Mouse (Mus musculus): Measurements from ENCODE around the gene Emg1. TPM values are rescaled to one million over a fixed set of nuclear protein-coding genes. Genes with fewer than 3 reads are reported as not detected.

The Emg1 gene
- polyA plus RNA-seq, 1 experiment from 2014 or later = 368 TPM

DNA sequence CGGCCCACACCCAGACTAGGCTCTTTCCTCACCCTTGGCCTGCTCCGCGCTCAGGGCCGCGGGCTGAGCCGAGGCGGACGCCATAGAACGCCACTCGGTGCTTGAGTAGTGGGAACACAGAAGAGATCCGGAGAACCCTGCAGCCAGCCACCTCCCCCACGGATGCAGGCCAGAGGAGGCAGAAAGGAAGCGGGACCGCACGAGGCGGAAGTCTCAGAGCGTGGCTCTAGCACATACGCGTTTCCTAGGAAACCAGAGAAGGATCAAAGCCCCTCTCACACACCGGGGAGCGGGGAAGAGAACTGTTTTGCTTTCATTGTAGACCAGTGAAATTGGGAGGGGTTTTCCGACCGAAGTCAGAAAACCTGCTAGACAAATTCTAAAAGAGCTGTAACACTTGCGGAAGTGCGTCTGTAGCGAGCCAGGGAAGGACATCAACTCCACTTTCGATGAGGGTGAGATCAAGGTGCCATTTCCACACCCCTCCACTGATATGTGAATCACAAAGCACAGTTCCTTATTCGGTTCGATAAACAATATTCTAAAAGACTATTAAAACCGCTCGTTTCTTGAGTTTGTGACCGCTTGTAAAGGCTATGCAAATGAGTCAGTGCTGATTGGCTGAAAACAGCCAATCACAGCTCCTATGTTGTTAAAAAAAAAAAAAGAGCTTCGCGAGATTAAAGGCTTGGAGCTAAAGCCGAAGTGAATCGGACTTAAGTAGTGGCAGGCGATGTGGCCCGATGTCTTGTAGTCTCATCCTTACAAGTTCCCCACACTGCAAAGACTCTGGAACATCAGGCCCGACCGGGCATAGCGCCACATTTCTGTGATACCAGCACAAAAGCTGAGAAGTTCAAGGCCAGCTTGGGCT is 29.1 kb upstream of the Emg1 start, which contains the start of gene Grcc10:
Gene Grcc10, minus strand, starts transcription at position 487 of the 874 bp plus-strand sequence.
- peak; percentile 97 for DNase-seq (ENCODE audit: low spot score)

- peak; percentile 74 for DNase-seq (ENCODE audit: low spot score)
Observed at GRCm38 (mm10) chr6:124740211-124740887, 28.4 kb upstream of the Emg1 start.

DNA sequence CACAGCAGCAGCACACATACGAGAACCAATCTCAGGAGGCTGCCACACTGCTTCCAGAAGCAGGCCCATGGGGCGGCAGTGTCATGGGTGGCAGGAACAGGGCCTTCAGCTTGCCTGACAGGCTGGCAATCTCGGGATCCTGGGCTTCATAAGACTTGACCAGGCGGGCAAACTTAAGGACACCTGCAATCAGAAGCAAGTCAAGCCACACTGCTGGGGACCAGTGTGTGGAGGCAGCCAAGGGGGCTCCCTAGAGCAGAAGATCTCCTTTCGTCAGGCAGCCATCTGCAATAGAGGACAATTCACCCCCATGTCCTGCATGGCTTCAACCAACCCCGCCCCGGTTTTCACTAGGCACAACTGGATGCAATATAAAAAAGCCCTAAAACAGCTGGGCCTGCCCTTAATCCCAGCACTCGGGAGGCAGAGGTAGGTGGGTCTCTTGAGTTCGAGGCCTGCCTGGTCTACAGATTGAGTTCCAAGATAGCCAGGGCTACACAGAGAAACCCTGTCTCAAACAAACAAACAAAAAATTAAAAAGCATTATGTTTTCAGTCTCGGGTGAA is 27.3 kb upstream of the Emg1 start:
- no peak for DNase-seq (ENCODE audit: low spot score)

GRCm38 (mm10) chr6:124738511-124739023 is 26.6 kb upstream of the Emg1 start, which contains the start of gene Ptpn6:
Gene Ptpn6, minus strand, starts transcription at chr6:124738714.
- peak; percentile 45 for DNase-seq (ENCODE audit: low spot score)

GRCm38 (mm10) chr6:124737040-124737439 is 25.1 kb upstream of the Emg1 start:
- no peak for DNase-seq (ENCODE audit: low spot score)

- no peak for DNase-seq (ENCODE audit: low spot score)
Observed at GRCm38 (mm10) chr6:124734417-124734816, 22.4 kb upstream of the Emg1 start.

GRCm38 (mm10) chr6:124732476-124733370 is 20.7 kb upstream of the Emg1 start:
- peak; percentile 80 for DNase-seq (ENCODE audit: low spot score)

GRCm38 (mm10) chr6:124731038-124731437 is 19.1 kb upstream of the Emg1 start:
- no peak for DNase-seq (ENCODE audit: low spot score)

DNA sequence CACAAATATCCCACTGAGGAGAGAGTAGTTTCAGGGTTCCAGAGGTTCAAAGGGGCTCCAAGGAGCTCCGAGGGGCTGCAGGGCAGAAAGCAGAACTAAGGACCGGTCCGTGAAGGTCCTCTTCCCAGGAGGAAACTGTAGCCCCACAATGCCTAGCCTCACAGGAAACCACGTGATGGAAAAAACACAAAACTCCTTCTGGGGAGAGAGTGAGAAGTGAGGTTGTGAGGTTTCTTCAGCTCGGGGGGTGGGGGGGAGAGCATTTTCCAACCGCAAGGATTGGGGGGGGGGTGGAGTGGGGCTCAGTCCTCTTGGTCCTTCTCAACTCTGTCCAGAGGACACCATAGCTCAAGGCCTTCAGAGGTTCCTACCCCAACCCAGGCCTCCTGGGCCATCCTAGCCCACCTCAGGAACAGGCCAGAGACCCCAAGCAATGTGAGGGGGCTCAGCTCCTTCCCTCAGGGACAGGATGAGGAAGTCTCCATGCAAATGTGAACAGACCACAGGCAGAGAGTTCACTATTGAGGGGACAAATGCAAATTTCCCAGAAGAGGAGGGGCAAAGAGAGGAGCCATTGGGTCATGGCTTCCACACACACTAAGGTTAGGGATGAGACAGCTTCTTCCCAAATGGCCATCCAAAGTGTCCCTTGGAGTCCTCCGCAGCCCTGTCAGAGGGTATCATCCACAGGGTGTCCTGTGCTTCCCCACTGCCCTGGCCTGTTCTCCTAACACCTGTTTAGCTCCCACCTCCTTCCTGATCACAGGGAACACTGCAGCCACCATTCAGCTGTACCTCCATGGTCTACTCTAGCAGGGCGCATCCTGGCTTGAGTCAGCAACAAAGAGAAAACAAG is 18.1 kb upstream of the Emg1 start:
- DNase-seq (ENCODE audit: low spot score) = peak; percentile 62

DNA sequence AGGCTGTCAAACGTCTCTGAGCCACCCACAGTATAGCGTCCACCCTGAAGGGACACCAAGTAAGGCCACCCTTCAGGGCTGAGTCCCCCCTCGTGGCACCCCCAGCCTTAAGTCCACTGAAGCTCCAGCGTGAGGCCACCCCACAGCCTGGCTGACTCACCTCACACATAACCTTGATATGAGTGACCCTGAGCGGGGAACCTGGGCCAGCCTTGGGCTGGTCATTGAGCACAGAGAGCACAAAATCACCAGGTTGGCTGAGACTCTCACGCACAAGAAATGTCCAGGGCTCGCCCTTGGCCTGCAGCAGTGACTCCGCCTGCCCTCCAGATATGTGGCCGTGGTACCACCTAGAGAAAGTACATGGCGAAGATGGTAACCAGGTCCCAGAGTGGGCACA is 16.6 kb upstream of the Emg1 start:
- no peak for DNase-seq (ENCODE audit: low spot score)

GRCm38 (mm10) chr6:124724472-124724871 is 12.5 kb upstream of the Emg1 start:
- no peak for DNase-seq (ENCODE audit: low spot score)

DNA sequence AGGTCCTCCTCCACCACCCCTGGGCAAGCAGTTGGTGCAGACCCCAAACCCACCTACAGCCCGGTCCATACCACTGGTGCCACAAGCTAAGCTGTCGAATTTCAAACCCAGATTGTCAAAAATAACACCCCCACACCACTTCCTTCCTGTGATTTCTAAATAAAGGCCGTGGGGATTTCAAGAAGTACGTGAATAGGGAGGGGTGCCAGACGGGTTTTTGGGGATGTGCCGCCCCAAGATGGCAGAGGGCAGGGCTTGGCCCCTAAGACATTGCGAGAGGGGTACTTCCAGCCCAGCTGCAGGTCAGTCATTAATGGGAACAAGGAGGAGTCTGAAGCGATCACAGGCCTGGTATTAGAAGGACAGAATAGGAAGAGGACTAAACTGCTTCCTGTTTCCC is 11.6 kb upstream of the Emg1 start:
- no peak for DNase-seq (ENCODE audit: low spot score)

DNA sequence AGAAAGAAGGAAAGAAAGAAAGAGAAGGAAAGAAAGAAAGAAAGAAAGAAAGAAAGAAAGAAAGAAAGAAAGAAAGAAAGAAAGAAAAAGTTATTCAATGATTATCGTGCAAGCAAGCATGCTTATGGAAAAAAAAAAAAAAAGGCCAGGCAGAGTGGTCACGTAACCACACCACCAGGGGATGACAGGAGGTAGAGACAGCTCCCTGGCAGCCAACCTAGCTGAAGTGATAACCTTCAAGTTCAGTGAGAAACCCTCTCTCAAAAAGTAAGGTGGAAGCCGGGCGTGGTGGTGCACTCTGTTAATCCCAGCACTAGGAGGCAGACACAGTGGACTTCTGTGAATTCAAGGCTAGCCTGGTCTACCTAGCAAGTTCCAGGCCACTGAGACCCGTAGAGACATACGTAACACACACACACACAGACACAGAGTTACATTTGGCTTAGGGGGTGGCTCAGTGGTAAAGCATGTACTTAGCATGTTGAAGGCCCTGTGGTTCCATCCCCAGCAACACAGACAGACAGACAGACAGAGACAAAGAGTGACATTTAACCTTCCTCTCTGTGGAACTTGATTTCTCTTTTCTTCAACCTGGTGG is 11.0 kb upstream of the Emg1 start:
- DNase-seq (ENCODE audit: low spot score) = no peak

GRCm38 (mm10) chr6:124720904-124721303 is 8.9 kb upstream of the Emg1 start:
- peak; percentile 73 for DNase-seq (ENCODE audit: low spot score)

DNA sequence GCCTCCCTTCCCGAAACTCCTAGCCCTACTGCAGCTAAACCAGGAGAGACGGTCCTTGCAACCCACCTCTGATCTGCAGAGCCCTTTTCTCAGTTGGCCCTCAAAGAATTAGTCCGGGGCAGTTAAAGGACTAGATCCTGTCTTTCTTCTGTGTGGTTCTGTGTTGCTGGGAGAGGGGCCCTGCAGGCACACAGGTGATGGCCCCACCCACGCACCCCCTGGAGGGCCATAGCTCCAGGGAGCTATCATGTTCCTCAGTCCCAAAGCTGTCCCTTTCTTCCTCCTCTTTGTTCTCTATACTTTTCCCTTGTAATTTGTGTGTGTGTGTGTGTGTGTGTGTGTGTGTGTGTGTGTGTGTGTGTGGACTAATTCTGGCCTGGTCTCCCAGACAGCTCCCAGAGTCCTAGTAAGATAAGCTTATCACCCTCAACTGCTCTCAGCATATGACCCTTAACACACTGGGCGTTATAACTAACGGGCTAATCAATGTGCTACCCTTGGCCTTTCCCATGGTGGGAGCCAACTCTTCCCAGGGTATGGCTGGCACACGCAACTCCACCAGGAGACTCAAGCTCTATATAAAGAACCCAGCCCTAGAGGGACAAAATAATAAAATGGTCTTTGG is 7.5 kb upstream of the Emg1 start:
- DNase-seq (ENCODE audit: low spot score) = no peak

DNA sequence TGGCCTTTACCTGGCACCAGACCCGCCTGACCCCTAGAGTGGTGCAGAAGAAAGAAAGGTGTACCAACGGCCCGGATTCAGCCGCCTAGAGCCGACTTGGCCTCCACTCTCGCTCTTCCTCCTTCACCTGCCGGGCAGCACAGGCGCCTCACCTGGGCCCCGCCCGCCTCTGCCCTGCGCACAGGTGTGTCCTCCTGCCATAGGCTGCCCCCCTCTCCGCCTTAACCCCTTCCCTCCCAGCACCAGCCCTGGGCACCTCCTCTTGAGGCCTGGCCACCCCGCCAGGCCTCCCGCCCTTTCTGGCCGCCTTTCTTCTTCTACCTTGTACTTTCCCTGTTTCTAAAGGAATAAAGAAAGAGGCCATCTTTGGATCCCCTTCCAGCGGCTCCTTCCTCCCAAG is 6.7 kb upstream of the Emg1 start:
- no peak for DNase-seq (ENCODE audit: low spot score)

DNA sequence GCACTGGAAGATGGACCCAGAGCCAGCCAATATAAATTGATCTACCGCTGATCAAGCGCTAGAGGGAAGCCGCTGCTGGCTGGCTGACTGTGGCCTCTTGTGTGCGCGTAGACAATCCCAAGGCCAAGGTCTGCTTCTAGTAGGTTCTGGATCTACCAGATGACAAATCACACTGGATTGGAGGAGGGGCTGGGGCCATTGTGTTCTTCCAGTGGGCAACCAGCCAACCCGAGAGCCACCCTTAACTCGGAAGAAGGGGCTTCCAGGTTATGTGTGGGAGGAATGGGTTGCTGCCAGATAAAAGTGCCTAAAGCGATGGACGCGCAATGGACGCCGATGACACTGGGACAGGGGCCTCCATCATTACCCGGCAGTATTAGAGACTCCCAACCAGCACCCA is 6.0 kb upstream of the Emg1 start:
- no peak for DNase-seq (ENCODE audit: low spot score)

GRCm38 (mm10) chr6:124716864-124717490 is 5.0 kb upstream of the Emg1 start:
- DNase-seq (ENCODE audit: low spot score) = no peak

- DNase-seq (ENCODE audit: low spot score) = no peak
Observed at GRCm38 (mm10) chr6:124712918-124713317, 940 bp upstream of the Emg1 start.

All from thymus, postnatal 0 days (tissue).